Mouse (Mus musculus): ENCODE results near the gene Shank2. TPM values are rescaled to one million over a fixed set of nuclear protein-coding genes. Genes with fewer than 3 reads are reported as not detected.

The Shank2 gene
- total and polyA plus RNA-seq, 3 experiments = not detected

DNA sequence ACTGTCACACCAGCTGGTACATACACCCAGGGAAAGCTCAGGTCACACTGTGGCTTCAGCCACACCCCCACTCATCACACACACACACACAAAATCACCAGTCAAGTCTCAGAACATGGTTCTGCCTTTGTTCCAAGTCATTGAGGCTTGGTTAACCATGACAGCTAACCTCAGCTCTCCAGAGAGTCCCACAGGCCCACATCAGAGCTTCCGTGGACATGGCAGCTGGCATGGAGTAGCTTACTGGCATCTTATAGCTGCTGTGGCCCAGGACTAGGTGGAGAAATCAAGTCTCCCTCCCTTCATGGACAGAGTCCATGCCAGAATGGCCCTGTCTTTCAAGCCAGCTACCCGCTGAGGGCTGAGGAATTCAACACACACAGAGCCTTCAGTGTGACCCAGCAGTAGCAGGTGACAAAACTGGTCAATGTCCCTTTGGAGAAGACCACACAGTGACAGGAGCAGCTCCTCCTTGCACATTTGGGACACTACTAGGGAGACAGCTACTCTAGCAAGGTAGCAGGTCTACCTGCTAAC, 406.8 kb downstream of the Shank2 start:
- H3K36me3 ChIP-seq (ENCODE audit: control insufficient read depth in 1 of 2, insufficient read depth in 2 of 2, low read length in 2 of 2) = no peaks in the 10 kb centered on the region
- no peaks in the 10 kb centered on the region for H3K27me3 ChIP-seq (ENCODE audit: control insufficient read depth in 1 of 2, insufficient read depth in 2 of 2, low read length in 2 of 2)
- H3K4me1 ChIP-seq (ENCODE audit: control insufficient read depth in 1 of 2, insufficient read depth in 2 of 2, low read length in 2 of 2) = no peaks in the 10 kb centered on the region
- no peak overlapping the region for H3K27ac ChIP-seq (ENCODE audit: control insufficient read depth, low read depth, low read length)
- no peak for DNase-seq (ENCODE audit: low read depth, low spot score)
- no peaks in the 10 kb centered on the region for H3K9me3 ChIP-seq (replicated peaks; ENCODE audit: insufficient read depth, low read length)
- no peaks in the 10 kb centered on the region for H3K79me2 ChIP-seq (ENCODE audit: control insufficient read depth, insufficient read depth, low read length, poor library complexity)
- no peak for TF ChIP-seq NELFE (IDR thresholded peaks at IDR 0.05; ENCODE audit: low read depth, low read length)
- TF ChIP-seq ELF1 (IDR thresholded peaks at IDR 0.05; ENCODE audit: low read depth, low read length) = no peak
- no peak for TF ChIP-seq MYC (IDR thresholded peaks at IDR 0.05; ENCODE audit: low read depth, low read length)
- TF ChIP-seq MXI1 (IDR thresholded peaks at IDR 0.05; ENCODE audit: low read depth, low read length) = no peak
- no peak for TF ChIP-seq MYB (IDR thresholded peaks at IDR 0.05; ENCODE audit: low read depth, low read length)
- TF ChIP-seq UBTF (IDR thresholded peaks at IDR 0.05; ENCODE audit: borderline replicate concordance, insufficient read depth, low read depth, low read length) = no peak
- no peak for TF ChIP-seq JUND (IDR thresholded peaks at IDR 0.05; ENCODE audit: low read depth, low read length)
- no peak for TF ChIP-seq HCFC1 (IDR thresholded peaks at IDR 0.05; ENCODE audit: low read depth, low read length)
- no peak for TF ChIP-seq POLR2A (IDR thresholded peaks at IDR 0.05; ENCODE audit: control insufficient read depth in 1 of 2, insufficient read depth in 1 of 2, low read depth in 1 of 2, low read length in 2 of 2, poor library complexity in 1 of 2)
- TF ChIP-seq GABPA (IDR thresholded peaks at IDR 0.05; ENCODE audit: low read depth, low read length) = no peak
- TF ChIP-seq MEF2A (IDR thresholded peaks at IDR 0.05; ENCODE audit: extremely low read depth, insufficient replicate concordance, low read depth, low read length, poor library complexity, severe bottlenecking) = no peak
- no peak overlapping the region for H3K4me3 ChIP-seq (ENCODE audit: control insufficient read depth in 1 of 2, insufficient read depth in 1 of 2, low read depth in 2 of 2, low read length in 2 of 2)
- no peak overlapping the region for H3K9ac ChIP-seq (ENCODE audit: control insufficient read depth, low read depth, low read length, poor library complexity, severe bottlenecking)

DNA sequence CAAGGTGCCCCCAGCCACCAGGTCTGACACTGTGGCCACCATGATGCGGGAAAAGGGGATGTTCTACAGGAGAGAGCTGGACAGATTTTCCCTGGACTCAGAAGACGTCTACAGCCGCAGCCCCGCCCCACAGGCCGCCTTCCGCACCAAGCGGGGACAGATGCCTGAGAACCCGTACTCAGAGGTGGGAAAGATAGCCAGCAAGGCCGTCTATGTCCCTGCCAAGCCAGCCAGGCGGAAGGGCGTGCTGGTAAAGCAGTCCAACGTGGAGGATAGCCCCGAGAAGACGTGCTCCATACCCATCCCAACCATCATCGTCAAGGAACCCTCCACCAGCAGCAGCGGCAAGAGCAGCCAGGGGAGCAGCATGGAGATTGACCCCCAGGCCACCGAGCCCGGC, 408.0 kb downstream of the Shank2 start:
- Histone ChIP-seq H3K9ac (ENCODE audit: control insufficient read depth, low read depth, low read length, poor library complexity, severe bottlenecking) (no peak overlapping the region), H3K79me2 (ENCODE audit: control insufficient read depth, insufficient read depth, low read length, poor library complexity) (no peaks in the 10 kb centered on the region), H3K27me3 (ENCODE audit: control insufficient read depth in 1 of 2, insufficient read depth in 2 of 2, low read length in 2 of 2) (no peaks in the 10 kb centered on the region), H3K4me1 (ENCODE audit: control insufficient read depth in 1 of 2, insufficient read depth in 2 of 2, low read length in 2 of 2) (no peaks in the 10 kb centered on the region), H3K36me3 (ENCODE audit: control insufficient read depth in 1 of 2, insufficient read depth in 2 of 2, low read length in 2 of 2) (no peaks in the 10 kb centered on the region), H3K27ac (ENCODE audit: control insufficient read depth, low read depth, low read length) (no peak overlapping the region), H3K4me3 (ENCODE audit: control insufficient read depth in 1 of 2, insufficient read depth in 1 of 2, low read depth in 2 of 2, low read length in 2 of 2) (no peak overlapping the region), H3K9me3 (replicated peaks; ENCODE audit: insufficient read depth, low read length) (no peaks in the 10 kb centered on the region)
- DNase-seq (ENCODE audit: low read depth, low spot score) = no peak
- no peak for TF ChIP-seq HCFC1 (IDR thresholded peaks at IDR 0.05; ENCODE audit: low read depth, low read length)
- no peak for TF ChIP-seq EP300 (IDR thresholded peaks at IDR 0.05; ENCODE audit: low read depth in 1 of 2, low read length in 2 of 2)
- TF ChIP-seq GATA1 (IDR thresholded peaks at IDR 0.05; ENCODE audit: low read depth, low read length) = no peak
- TF ChIP-seq UBTF (IDR thresholded peaks at IDR 0.05; ENCODE audit: borderline replicate concordance, insufficient read depth, low read depth, low read length) = no peak
- TF ChIP-seq ZMIZ1 (IDR thresholded peaks at IDR 0.05; ENCODE audit: low read depth, low read length) = no peak
- no peak for TF ChIP-seq TAL1 (IDR thresholded peaks at IDR 0.05; ENCODE audit: low read length)
- no peak for TF ChIP-seq CHD2 (IDR thresholded peaks at IDR 0.05; ENCODE audit: low read length)
